Mouse (Mus musculus) heart, embryonic 15.5 days (tissue): ENCODE results near the gene Smagp. TPM values are rescaled to one million over a fixed set of nuclear protein-coding genes. Genes with fewer than 3 reads are reported as not detected.

ENCODE experiments used
- ATAC-seq: fragments of 200-750 bp; cut with Nextera tagmentation; replicated peaks from 2 replicates; pipeline ENCODE4 v1.8.0; 2017; ENCODE audit warnings: low read depth, moderate TSS enrichment; ENCODE audit not compliant: insufficient number of reproducible peaks, insufficient read depth, low FRiP score
- H3K27ac ChIP-seq: fragments of 300-500 bp; sonication (generic); 2 replicates; pipeline ENCODE4 v1.5.1; 2015; ENCODE audit warnings: mild to moderate bottlenecking, inconsistent platforms
- H3K27me3 ChIP-seq: fragments of 300-500 bp; sonication (generic); 2 replicates; pipeline ENCODE4 v1.6.1; 2015; ENCODE audit warnings: inconsistent platforms
- H3K36me3 ChIP-seq: fragments of 300-500 bp; sonication (generic); 2 replicates; pipeline ENCODE4 v1.6.1; 2015; ENCODE audit warnings: mild to moderate bottlenecking, inconsistent platforms
- H3K4me1 ChIP-seq: fragments of 300-500 bp; sonication (generic); replicated peaks from 2 replicates; pipeline ENCODE4 v1.6.1; 2015; ENCODE audit warnings: inconsistent platforms
- H3K4me2 ChIP-seq: fragments of 300-500 bp; sonication (generic); 2 replicates; pipeline ENCODE4 v1.6.1; 2015; ENCODE audit warnings: inconsistent platforms, mild to moderate bottlenecking, moderate library complexity
- H3K4me3 ChIP-seq: fragments of 300-500 bp; sonication (generic); 2 replicates; pipeline ENCODE4 v1.5.1; 2015; ENCODE audit warnings: mild to moderate bottlenecking, inconsistent platforms
- H3K9ac ChIP-seq: fragments of 300-500 bp; sonication (generic); 2 replicates; pipeline ENCODE4 v1.6.1; 2015; ENCODE audit warnings: mild to moderate bottlenecking, inconsistent platforms
- H3K9me3 ChIP-seq: fragments of 300-500 bp; sonication (generic); replicated peaks from 2 replicates; pipeline ENCODE4 v1.6.1; 2016; ENCODE audit warnings: inconsistent platforms
- WGBS: fragments of 180-500 bp; shearing (Covaris S2); methylation state at CpG from one replicate; pipeline ENCODE4 v1.1.7; 2015; ENCODE audit warnings: mixed read lengths; 5-methylcytosine and 5-hydroxymethylcytosine counted together
- polyA plus RNA-seq: library from polyadenylated mRNA; unstranded; fragments of >200 nt; fragmentation: Nextera tagmentation; extraction: Ambion mirVana; gene quantifications from 2 replicates; pipeline ENCODE4 v1.2.1, GENCODE M21; 2015

Smagp gene
- polyA plus RNA-seq, 1 experiment from 2014 or later: 15.3 TPM

- no peak overlapping the region for H3K9ac ChIP-seq
- no peaks in the 10 kb centered on the region for H3K36me3 ChIP-seq
- H3K27me3 ChIP-seq: peaks cover 40% of the 10 kb centered on the region
- H3K4me1 ChIP-seq: peaks cover 32% of the 10 kb centered on the region
- WGBS: 67% methylated on average over 16 of the region's 16 CpGs
- H3K4me2 ChIP-seq: peak overlapping the region; percentile 26; the same call in 1 of the 2 replicates
- H3K27ac ChIP-seq: peak overlapping the region; percentile 48
- H3K4me3 ChIP-seq: no peak overlapping the region
- ATAC-seq: no peak
- no peaks in the 10 kb centered on the region for H3K9me3 ChIP-seq
Observed at GRCm38 (mm10) chr15:100639972-100640750, 3.4 kb upstream of the Smagp start.

GRCm38 (mm10) chr15:100637661-100638060 is 921 bp upstream of the Smagp start:
- no peaks in the 10 kb centered on the region for H3K36me3 ChIP-seq
- peaks cover 33% of the 10 kb centered on the region for H3K4me1 ChIP-seq
- H3K27me3 ChIP-seq: peaks cover 48% of the 10 kb centered on the region
- H3K9me3 ChIP-seq: no peaks in the 10 kb centered on the region
- peak overlapping the region; percentile 68; the same call in 1 of the 2 replicates for H3K4me3 ChIP-seq
- H3K27ac ChIP-seq: no peak overlapping the region
- 18% methylated on average over 6 of the region's 6 CpGs for WGBS
- no peak overlapping the region for H3K9ac ChIP-seq
- ATAC-seq: no peak
- H3K4me2 ChIP-seq: peak overlapping the region; percentile 98

DNA sequence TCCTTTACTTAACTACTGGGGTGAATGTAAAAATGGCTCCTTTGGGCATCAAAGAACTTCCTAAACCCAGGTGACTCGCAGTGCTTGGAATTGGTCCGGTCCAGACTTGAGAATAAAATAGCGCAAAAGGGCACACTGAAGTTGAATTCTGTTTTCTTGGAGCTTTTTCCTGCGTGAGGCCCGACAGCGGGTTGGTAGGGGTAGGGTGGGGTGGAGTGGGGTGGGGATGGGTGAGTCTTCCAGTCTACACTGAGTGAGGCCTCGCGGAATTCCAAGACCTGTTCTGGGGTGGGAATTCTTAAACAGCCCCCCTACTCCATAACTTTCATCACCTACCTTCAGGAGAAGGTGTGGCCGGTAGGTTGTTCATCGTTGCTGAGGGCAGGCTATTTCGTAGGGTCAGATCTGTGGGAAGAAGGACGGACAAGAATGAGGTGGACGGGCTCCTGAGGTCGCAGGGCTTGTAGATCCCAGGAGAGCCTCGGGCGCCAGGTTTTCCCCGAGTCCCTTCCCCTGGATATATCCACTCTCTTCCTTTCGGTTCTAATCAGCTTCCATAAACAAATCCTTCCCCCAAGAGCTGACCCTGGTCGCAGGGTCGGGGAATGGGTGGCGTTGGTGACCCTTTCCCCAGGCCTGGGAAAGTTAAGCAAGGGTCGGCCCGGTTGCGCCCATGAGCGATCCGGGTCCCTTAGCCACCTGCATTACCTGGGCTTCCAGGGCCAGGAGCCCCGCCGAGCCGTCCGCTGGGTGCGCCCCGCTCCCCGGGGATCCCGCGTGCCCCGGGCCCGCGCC is 692 bp downstream of the Smagp start:
- no peak for ATAC-seq
- Histone ChIP-seq H3K4me3 (peak overlapping the region; percentile 68), H3K9ac (peak overlapping the region; percentile 60), H3K9me3 (no peaks in the 10 kb centered on the region), H3K27ac (0 out of 2 replicates have a peak overlapping the region, but pooled peaks have one; percentile 48), H3K27me3 (peaks cover 48% of the 10 kb centered on the region), H3K4me2 (peak overlapping the region; percentile 98), H3K4me1 (peaks cover 33% of the 10 kb centered on the region), H3K36me3 (no peaks in the 10 kb centered on the region)
- 3% methylated on average over 38 of the region's 38 CpGs for WGBS

- ATAC-seq: no peak
- H3K9ac ChIP-seq: no peak overlapping the region
- no peak overlapping the region for H3K27ac ChIP-seq
- peak overlapping the region; percentile 68; the same call in 1 of the 2 replicates for H3K4me3 ChIP-seq
- H3K4me2 ChIP-seq: peak overlapping the region; percentile 98
- peaks cover 48% of the 10 kb centered on the region for H3K27me3 ChIP-seq
- H3K4me1 ChIP-seq: peaks cover 26% of the 10 kb centered on the region
- no peaks in the 10 kb centered on the region for H3K9me3 ChIP-seq
- no peaks in the 10 kb centered on the region for H3K36me3 ChIP-seq
- 10% methylated on average over 9 of the region's 9 CpGs for WGBS
Observed at GRCm38 (mm10) chr15:100635239-100635638, 1.5 kb downstream of the Smagp start.

- H3K9ac ChIP-seq: no peak overlapping the region
- no peaks in the 10 kb centered on the region for H3K36me3 ChIP-seq
- WGBS: 75% methylated on average over 10 of the region's 10 CpGs
- ATAC-seq: no peak
- H3K27me3 ChIP-seq: peaks cover 42% of the 10 kb centered on the region
- H3K4me2 ChIP-seq: no peak overlapping the region
- H3K4me1 ChIP-seq: peaks cover 22% of the 10 kb centered on the region
- H3K4me3 ChIP-seq: no peak overlapping the region
- no peak overlapping the region for H3K27ac ChIP-seq
- no peaks in the 10 kb centered on the region for H3K9me3 ChIP-seq
Observed at GRCm38 (mm10) chr15:100633341-100633740, 3.4 kb downstream of the Smagp start.

DNA sequence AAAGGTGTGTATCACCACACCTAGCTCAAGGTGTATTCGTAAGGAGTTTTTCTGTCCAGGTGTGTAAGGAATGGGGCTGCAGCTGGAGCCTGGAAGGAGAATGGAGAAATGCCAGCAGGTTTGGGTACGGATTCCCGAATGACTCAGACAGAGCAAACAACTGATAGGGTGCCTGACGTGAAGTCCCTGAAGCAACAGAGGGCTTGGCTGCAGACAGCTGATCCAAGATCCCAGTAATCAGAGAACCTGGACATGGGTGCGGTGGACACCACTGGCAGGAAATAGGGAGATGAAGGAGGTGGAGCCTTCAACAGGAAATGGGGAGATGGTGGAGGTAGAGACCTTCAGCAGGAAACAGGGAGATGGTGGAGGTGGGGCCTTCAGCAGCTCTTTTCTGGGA is 4.4 kb downstream of the Smagp start:
- Histone ChIP-seq H3K9ac (no peak overlapping the region), H3K9me3 (no peaks in the 10 kb centered on the region), H3K27ac (no peak overlapping the region), H3K36me3 (no peaks in the 10 kb centered on the region), H3K4me1 (peaks cover 28% of the 10 kb centered on the region), H3K4me3 (no peak overlapping the region), H3K4me2 (no peak overlapping the region), H3K27me3 (peaks cover 32% of the 10 kb centered on the region)
- no peak for ATAC-seq
- 69% methylated on average over 5 of the region's 5 CpGs for WGBS

- ATAC-seq: no peak
- WGBS: 72% methylated on average over 12 of the region's 12 CpGs
- H3K9me3 ChIP-seq: no peaks in the 10 kb centered on the region
- H3K4me3 ChIP-seq: no peak overlapping the region
- no peaks in the 10 kb centered on the region for H3K36me3 ChIP-seq
- peaks cover 26% of the 10 kb centered on the region for H3K27me3 ChIP-seq
- H3K9ac ChIP-seq: no peak overlapping the region
- H3K27ac ChIP-seq: no peak overlapping the region
- no peak overlapping the region for H3K4me2 ChIP-seq
- peaks cover 21% of the 10 kb centered on the region for H3K4me1 ChIP-seq
Observed at GRCm38 (mm10) chr15:100631454-100632170, 5.1 kb downstream of the Smagp start.

DNA sequence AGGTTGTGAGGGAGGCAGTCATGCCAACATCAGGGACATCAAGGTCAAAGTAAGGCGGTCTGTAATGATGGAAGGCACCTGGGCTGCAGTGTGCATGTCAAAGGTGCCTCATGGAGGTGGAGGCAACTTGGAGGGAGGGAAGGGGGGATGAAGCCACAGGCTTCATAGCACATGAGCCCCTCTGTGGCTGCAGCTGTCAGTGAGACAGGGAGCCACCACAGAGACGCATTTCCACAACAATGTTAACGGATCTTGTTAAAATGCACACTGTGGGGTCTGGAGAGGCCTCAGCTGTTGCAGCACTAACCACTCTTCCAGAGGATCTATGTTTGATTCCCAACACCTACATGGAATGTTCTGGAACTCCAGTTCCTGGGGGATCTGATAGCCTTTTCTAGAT is 6.6 kb downstream of the Smagp start:
- Histone ChIP-seq H3K27me3 (peaks cover 12% of the 10 kb centered on the region; the same call in 1 of the 2 replicates), H3K27ac (no peak overlapping the region), H3K9ac (no peak overlapping the region), H3K4me2 (no peak overlapping the region), H3K36me3 (no peaks in the 10 kb centered on the region), H3K9me3 (no peaks in the 10 kb centered on the region), H3K4me1 (peaks cover 13% of the 10 kb centered on the region; the same call in 1 of the 2 replicates), H3K4me3 (no peak overlapping the region)
- 71% methylated on average over 3 of the region's 3 CpGs for WGBS
- no peak for ATAC-seq

DNA sequence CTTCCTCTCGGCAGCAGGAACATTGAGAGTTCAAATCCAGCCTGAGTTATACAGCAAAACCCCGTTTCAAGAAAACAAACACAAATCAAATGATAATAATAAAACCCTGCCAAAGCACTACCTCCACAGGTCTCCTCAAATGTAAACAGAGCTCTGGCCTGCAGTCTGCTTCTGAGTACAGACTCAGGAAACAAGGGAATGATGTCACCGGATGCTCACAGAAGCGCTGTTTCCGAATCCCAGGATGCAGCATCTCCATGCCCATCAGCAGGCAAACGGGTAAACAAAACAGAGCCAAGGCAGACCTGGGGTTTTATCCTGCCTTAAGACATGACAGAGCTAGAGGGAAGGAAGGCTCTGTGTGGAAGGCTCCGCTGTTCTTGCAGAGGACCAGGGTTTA is 7.9 kb downstream of the Smagp start:
- H3K9me3 ChIP-seq: no peaks in the 10 kb centered on the region
- H3K9ac ChIP-seq: no peak overlapping the region
- H3K4me3 ChIP-seq: no peak overlapping the region
- WGBS: 53% methylated on average over 7 of the region's 7 CpGs
- no peak overlapping the region for H3K4me2 ChIP-seq
- H3K27me3 ChIP-seq: 0 out of 2 replicates have a peak, but pooled peaks cover 4% of the 10 kb centered on the region
- no peak for ATAC-seq
- H3K36me3 ChIP-seq: no peaks in the 10 kb centered on the region
- H3K4me1 ChIP-seq: peaks cover 13% of the 10 kb centered on the region; the same call in 1 of the 2 replicates
- H3K27ac ChIP-seq: peak overlapping the region; percentile 33; the same call in 1 of the 2 replicates

DNA sequence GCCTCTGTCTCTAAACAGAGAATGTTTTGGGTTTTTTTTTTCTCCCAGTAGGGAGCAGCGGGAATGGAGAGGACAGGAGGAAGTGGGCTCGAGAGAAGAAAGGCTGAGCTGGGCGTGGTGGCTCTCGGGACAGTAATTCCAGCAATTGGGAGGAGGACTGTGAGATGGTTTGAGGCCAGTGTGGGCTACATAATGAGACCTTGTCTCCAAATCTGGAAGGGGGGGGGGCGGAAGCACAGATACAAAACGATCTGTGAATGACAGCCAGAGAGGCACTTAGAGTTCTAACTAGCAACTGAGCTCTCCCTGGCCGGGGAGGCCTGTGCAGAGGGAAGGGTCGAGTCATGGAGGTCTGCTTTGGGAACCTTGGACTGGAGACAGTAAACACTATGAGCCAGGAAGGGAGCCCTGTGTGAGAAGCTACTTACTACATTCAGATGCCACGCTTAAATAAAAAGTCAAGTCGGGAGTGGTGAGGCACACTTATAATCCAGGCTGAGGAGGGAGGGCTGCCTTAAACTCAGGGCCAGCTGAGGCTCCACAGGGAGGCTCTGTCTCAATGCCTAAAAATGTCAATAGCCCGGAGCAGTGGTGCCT is 8.9 kb downstream of the Smagp start:
- Histone ChIP-seq H3K9ac (no peak overlapping the region), H3K4me3 (no peak overlapping the region), H3K4me1 (peaks cover 13% of the 10 kb centered on the region; the same call in 1 of the 2 replicates), H3K36me3 (no peaks in the 10 kb centered on the region), H3K27me3 (no peaks in the 10 kb centered on the region), H3K9me3 (no peaks in the 10 kb centered on the region), H3K27ac (peak overlapping the region; percentile 25; the same call in 1 of the 2 replicates), H3K4me2 (peak overlapping the region; percentile 11; the same call in 1 of the 2 replicates)
- WGBS: 15% methylated on average over 11 of the region's 11 CpGs
- no peak for ATAC-seq
